Mouse (Mus musculus): ENCODE measurements at regions not wholly inside any gene's neighbourhood (a gene's known extent, or its start where the extent isn't known, plus 50 kb on each side); places are given as distances from the start of the nearest gene placed in this dataset.

- ATAC-seq: no peak
Measured at GRCm38 (mm10) chr2:34111286-34111685, 223.5 kb upstream of the Mvb12b start.

- no peak for ATAC-seq
Measured at GRCm38 (mm10) chr2:34110582-34110981, 222.8 kb upstream of the Mvb12b start.

GRCm38 (mm10) chr2:34107566-34108303 is 220.0 kb upstream of the Mvb12b start:
- ATAC-seq: no peak

- no peak for ATAC-seq
Measured at GRCm38 (mm10) chr2:34106837-34107565, 219.3 kb upstream of the Mvb12b start.

GRCm38 (mm10) chr2:34106245-34106644 is 218.5 kb upstream of the Mvb12b start:
- no peak for ATAC-seq

- no peak for ATAC-seq
Measured at GRCm38 (mm10) chr2:34105271-34106051, 217.7 kb upstream of the Mvb12b start.

- no peak for ATAC-seq
Measured at GRCm38 (mm10) chr2:34098004-34098547, 210.3 kb upstream of the Mvb12b start.

- ATAC-seq: no peak
Measured at GRCm38 (mm10) chr2:34096561-34096960, 208.8 kb upstream of the Mvb12b start.

GRCm38 (mm10) chr2:34088832-34089231 is 201.1 kb upstream of the Mvb12b start:
- no peak for ATAC-seq

- ATAC-seq: no peak
Measured at GRCm38 (mm10) chr2:34086130-34086529, 198.4 kb upstream of the Mvb12b start.

GRCm38 (mm10) chr2:34084513-34084912 is 196.8 kb upstream of the Mvb12b start:
- no peak for ATAC-seq

- ATAC-seq: no peak
Measured at GRCm38 (mm10) chr2:34082486-34082885, 194.7 kb upstream of the Mvb12b start.

GRCm38 (mm10) chr2:34080176-34080575 is 192.4 kb upstream of the Mvb12b start:
- no peak for ATAC-seq

GRCm38 (mm10) chr2:34079282-34079681 is 191.5 kb upstream of the Mvb12b start:
- no peak for ATAC-seq

- no peak for ATAC-seq
Measured at GRCm38 (mm10) chr2:34078875-34079262, 191.1 kb upstream of the Mvb12b start.

GRCm38 (mm10) chr2:34078248-34078874 is 190.6 kb upstream of the Mvb12b start:
- no peak for ATAC-seq

GRCm38 (mm10) chr2:34076346-34076745 is 188.6 kb upstream of the Mvb12b start:
- ATAC-seq: no peak

GRCm38 (mm10) chr2:34074066-34074465 is 186.3 kb upstream of the Mvb12b start:
- ATAC-seq: peak; percentile 95

- no peak for ATAC-seq
Measured at GRCm38 (mm10) chr2:34065592-34065991, 177.8 kb upstream of the Mvb12b start.

- no peak for ATAC-seq
Measured at GRCm38 (mm10) chr2:34065090-34065489, 177.3 kb upstream of the Mvb12b start.

- no peak for ATAC-seq
Measured at GRCm38 (mm10) chr2:34056552-34056951, 168.8 kb upstream of the Mvb12b start.

GRCm38 (mm10) chr2:34043064-34043463 is 155.3 kb upstream of the Mvb12b start:
- no peak for ATAC-seq

GRCm38 (mm10) chr2:34042336-34042735 is 154.6 kb upstream of the Mvb12b start:
- ATAC-seq: peak; percentile 26

Data from CD4-positive, CD25-positive, alpha-beta regulatory T cell, adult 4 months (primary cell).